Mouse (Mus musculus): ENCODE results near the gene Lgals3bp.

GRCm38 (mm10) chr11:118393991-118394390 lies 7.9 kb downstream of the Lgals3bp start:
- TF ChIP-seq EP300 (IDR thresholded peaks at IDR 0.05; ENCODE audit: low read depth), result no peak
- TF ChIP-seq CTCF (IDR thresholded peaks at IDR 0.05; ENCODE audit: low read depth), result no peak
